Comparison of ENCODE assay signal across 10 mouse cellular contexts in genomic region chr7:45679966-45680621, GRCm38 (mm10). TPM values are rescaled to one million over a fixed set of nuclear protein-coding genes. Genes with fewer than 3 reads are reported as not detected.
DNase-seq lines count a peak whose midpoint lies in the region; ATAC-seq lines count a peak whose summit lies in the region.
"Had no signal": no experiment of that assay in that cellular context is flagged by ENCODE, and none has a peak within 500 bp of the region (broad histone marks: within the 10 kb centered on the region; RNA-seq: fewer than 3 reads in every experiment).

No protein-coding gene starts in this region.

- peak overlapping the region; percentile 66 for H3K27ac ChIP-seq in hindbrain, embryonic 10.5 days
- H3K27ac ChIP-seq in hindbrain, embryonic 16.5 days (ENCODE audit: low read depth, low read length): no peak overlapping the region
- peak overlapping the region; percentile 59 for H3K27ac ChIP-seq in heart, embryonic 13.5 days (replicated peaks)
- H3K27ac ChIP-seq in lung, embryonic 15.5 days: peak overlapping the region; percentile 35
- no peak overlapping the region for H3K27ac ChIP-seq in hindbrain, embryonic 11.5 days (ENCODE audit: low read depth, low read length)
- H3K27ac ChIP-seq: limb, embryonic 13.5 days; neural tube, embryonic 15.5 days had no signal

- H3K9ac ChIP-seq in hindbrain, embryonic 16.5 days (ENCODE audit: low read depth, low read length): no peak overlapping the region
- 0 out of 2 replicates have a peak overlapping the region, but pooled peaks have one; percentile 20 for H3K9ac ChIP-seq in heart, embryonic 13.5 days
- H3K9ac ChIP-seq in lung, embryonic 15.5 days: no peak overlapping the region
- no peak overlapping the region for H3K9ac ChIP-seq in hindbrain, embryonic 11.5 days (ENCODE audit: low read depth, low read length)
- H3K9ac ChIP-seq: limb, embryonic 13.5 days; neural tube, embryonic 15.5 days had no signal

- 62% methylated on average over 14 of the region's 14 CpGs for WGBS in hindbrain, embryonic 10.5 days
- 64% methylated on average over 14 of the region's 14 CpGs for WGBS in hindbrain, embryonic 16.5 days
- 57% methylated on average over 14 of the region's 14 CpGs for WGBS in heart, embryonic 13.5 days
- 63% methylated on average over 14 of the region's 14 CpGs for WGBS in lung, embryonic 15.5 days
- WGBS in hindbrain, embryonic 11.5 days: 68% methylated on average over 14 of the region's 14 CpGs

- H3K4me3 ChIP-seq in hindbrain, embryonic 10.5 days: no peak overlapping the region
- no peak overlapping the region for H3K4me3 ChIP-seq in hindbrain, embryonic 16.5 days (ENCODE audit: low read length)
- H3K4me3 ChIP-seq in heart, embryonic 13.5 days: no peak overlapping the region
- H3K4me3 ChIP-seq in lung, embryonic 15.5 days: no peak overlapping the region
- no peak overlapping the region for H3K4me3 ChIP-seq in hindbrain, embryonic 11.5 days (ENCODE audit: low read depth, low read length)
- H3K4me3 ChIP-seq: limb, embryonic 13.5 days; neural tube, embryonic 15.5 days had no signal

- no peak for DNase-seq in hindbrain, embryonic 10.5 days (ENCODE audit: low spot score)
- DNase-seq in NIH3T3 (ENCODE audit: low read depth): peak; percentile 87
- DNase-seq in cerebellum, adult 8-10 months: no peak
- DNase-seq in cerebellum, adult 9-11 months: no peak
- no peak for DNase-seq in hindbrain, embryonic 11.5 days (ENCODE audit: low spot score)

- H3K36me3 ChIP-seq in hindbrain, embryonic 10.5 days: no peaks in the 10 kb centered on the region
- H3K36me3 ChIP-seq in hindbrain, embryonic 16.5 days (ENCODE audit: control insufficient read depth, insufficient read depth, low read length): no peaks in the 10 kb centered on the region
- no peaks in the 10 kb centered on the region for H3K36me3 ChIP-seq in heart, embryonic 13.5 days
- H3K36me3 ChIP-seq in lung, embryonic 15.5 days: no peaks in the 10 kb centered on the region
- no peaks in the 10 kb centered on the region for H3K36me3 ChIP-seq in hindbrain, embryonic 11.5 days (ENCODE audit: control insufficient read depth, insufficient read depth, low read length)
- H3K36me3 ChIP-seq: limb, embryonic 13.5 days; neural tube, embryonic 15.5 days had no signal

- no peak for ATAC-seq in hindbrain, embryonic 16.5 days
- ATAC-seq in heart, embryonic 13.5 days (ENCODE audit: extremely low read depth, insufficient number of reproducible peaks, low FRiP score, low TSS enrichment): no peak
- no peak for ATAC-seq in lung, embryonic 15.5 days (ENCODE audit: borderline replicate concordance, extremely low read depth, low FRiP score, low TSS enrichment)
- ATAC-seq in hindbrain, embryonic 11.5 days (ENCODE audit: low FRiP score): no peak

- no peaks in the 10 kb centered on the region for H3K9me3 ChIP-seq in hindbrain, embryonic 10.5 days
- no peaks in the 10 kb centered on the region for H3K9me3 ChIP-seq in hindbrain, embryonic 16.5 days (ENCODE audit: control insufficient read depth, low read length)
- H3K9me3 ChIP-seq in heart, embryonic 13.5 days: no peaks in the 10 kb centered on the region
- H3K9me3 ChIP-seq in lung, embryonic 15.5 days: no peaks in the 10 kb centered on the region
- no peaks in the 10 kb centered on the region for H3K9me3 ChIP-seq in hindbrain, embryonic 11.5 days (ENCODE audit: control insufficient read depth, low read length)
- H3K9me3 ChIP-seq: limb, embryonic 13.5 days; neural tube, embryonic 15.5 days had no signal

- H3K4me1 ChIP-seq in hindbrain, embryonic 10.5 days (replicated peaks): peaks cover 38% of the 10 kb centered on the region
- peaks cover 4% of the 10 kb centered on the region; the same call in 1 of the 2 replicates for H3K4me1 ChIP-seq in hindbrain, embryonic 16.5 days (ENCODE audit: control insufficient read depth, insufficient read depth, low read depth, low read length)
- H3K4me1 ChIP-seq in heart, embryonic 13.5 days: peaks cover 32% of the 10 kb centered on the region
- H3K4me1 ChIP-seq in lung, embryonic 15.5 days: peaks cover 13% of the 10 kb centered on the region; the same call in 1 of the 2 replicates
- H3K4me1 ChIP-seq in hindbrain, embryonic 11.5 days (replicated peaks; ENCODE audit: control insufficient read depth, insufficient read depth, low read length): no peaks in the 10 kb centered on the region

- H3K27me3 ChIP-seq in hindbrain, embryonic 10.5 days (ENCODE audit: insufficient read depth, poor library complexity, severe bottlenecking): peaks cover 6% of the 10 kb centered on the region
- H3K27me3 ChIP-seq in hindbrain, embryonic 16.5 days (replicated peaks; ENCODE audit: control insufficient read depth, insufficient read depth, low read length): no peaks in the 10 kb centered on the region
- peaks cover 16% of the 10 kb centered on the region; the same call in 1 of the 2 replicates for H3K27me3 ChIP-seq in heart, embryonic 13.5 days (replicated peaks)
- H3K27me3 ChIP-seq in lung, embryonic 15.5 days: no peaks in the 10 kb centered on the region
- H3K27me3 ChIP-seq in hindbrain, embryonic 11.5 days (ENCODE audit: control insufficient read depth, insufficient read depth, low read length): no peaks in the 10 kb centered on the region
- H3K27me3 ChIP-seq: limb, embryonic 13.5 days; neural tube, embryonic 15.5 days had no signal

- H3K4me2 ChIP-seq in hindbrain, embryonic 16.5 days (ENCODE audit: low read length): no peak overlapping the region
- no peak overlapping the region for H3K4me2 ChIP-seq in heart, embryonic 13.5 days
- no peak overlapping the region for H3K4me2 ChIP-seq in lung, embryonic 15.5 days
- H3K4me2 ChIP-seq in hindbrain, embryonic 11.5 days (replicated peaks; ENCODE audit: low read depth, low read length): no peak overlapping the region
- H3K4me2 ChIP-seq: limb, embryonic 13.5 days; neural tube, embryonic 15.5 days had no signal

RNA-seq across cellular contexts. Expression of gene Ntn5, which starts 3.7 kb away (rescaled TPM):
- polyA plus RNA-seq in hindbrain, embryonic 10.5 days (2016; fragmentation: Nextera tagmentation; extraction: Ambion mirVana): 0.39 and 0.98 TPM in 2 replicates
- 0.84 and 0.94 TPM in 2 replicates for polyA plus RNA-seq in hindbrain, embryonic 16.5 days (2015; fragmentation: Nextera tagmentation; extraction: Ambion mirVana)
- 0.11 TPM in 1 of 2 replicates, not detected in the other for polyA plus RNA-seq in heart, embryonic 13.5 days (2015; fragmentation: Nextera tagmentation; extraction: Ambion mirVana)
- polyA plus RNA-seq in lung, embryonic 15.5 days (2015; fragmentation: Nextera tagmentation; extraction: Ambion mirVana): 0.52 and 0.69 TPM in 2 replicates
- 0.21 and 0.22 TPM in 2 replicates for polyA plus RNA-seq in hindbrain, embryonic 11.5 days (2014; fragmentation: Nextera tagmentation; extraction: Ambion mirVana)

RNA-seq across cellular contexts. Expression of gene Fut2, which starts 13.9 kb away (rescaled TPM):
- polyA plus RNA-seq in hindbrain, embryonic 10.5 days (2016; fragmentation: Nextera tagmentation; extraction: Ambion mirVana): 0.12 and 0.21 TPM in 2 replicates
- 0.09 and 0.19 TPM in 2 replicates for polyA plus RNA-seq in hindbrain, embryonic 16.5 days (2015; fragmentation: Nextera tagmentation; extraction: Ambion mirVana)
- 0.86 and 1.1 TPM in 2 replicates for polyA plus RNA-seq in heart, embryonic 13.5 days (2015; fragmentation: Nextera tagmentation; extraction: Ambion mirVana)
- polyA plus RNA-seq in lung, embryonic 15.5 days (2015; fragmentation: Nextera tagmentation; extraction: Ambion mirVana): 0.57 and 0.69 TPM in 2 replicates
- polyA plus RNA-seq in hindbrain, embryonic 11.5 days (2014; fragmentation: Nextera tagmentation; extraction: Ambion mirVana): 0.06 and 0.27 TPM in 2 replicates

RNA-seq across cellular contexts. Expression of gene Sec1, which starts 14.1 kb away (rescaled TPM):
- polyA plus RNA-seq in hindbrain, embryonic 10.5 days (2016; fragmentation: Nextera tagmentation; extraction: Ambion mirVana): 0.62 and 0.77 TPM in 2 replicates
- polyA plus RNA-seq in hindbrain, embryonic 16.5 days (2015; fragmentation: Nextera tagmentation; extraction: Ambion mirVana): 0.43 and 0.45 TPM in 2 replicates
- polyA plus RNA-seq in heart, embryonic 13.5 days (2015; fragmentation: Nextera tagmentation; extraction: Ambion mirVana): 0.29 and 0.47 TPM in 2 replicates
- polyA plus RNA-seq in lung, embryonic 15.5 days (2015; fragmentation: Nextera tagmentation; extraction: Ambion mirVana): 0.21 and 0.42 TPM in 2 replicates
- 0.29 and 0.75 TPM in 2 replicates for polyA plus RNA-seq in hindbrain, embryonic 11.5 days (2014; fragmentation: Nextera tagmentation; extraction: Ambion mirVana)

RNA-seq across cellular contexts. Expression of gene Car11, which starts 19.5 kb away (rescaled TPM):
- polyA plus RNA-seq in hindbrain, embryonic 10.5 days (2016; fragmentation: Nextera tagmentation; extraction: Ambion mirVana): 8.3 and 13.0 TPM in 2 replicates
- polyA plus RNA-seq in hindbrain, embryonic 16.5 days (2015; fragmentation: Nextera tagmentation; extraction: Ambion mirVana): 63.8 and 68.2 TPM in 2 replicates
- 5.4 and 6.0 TPM in 2 replicates for polyA plus RNA-seq in heart, embryonic 13.5 days (2015; fragmentation: Nextera tagmentation; extraction: Ambion mirVana)
- polyA plus RNA-seq in lung, embryonic 15.5 days (2015; fragmentation: Nextera tagmentation; extraction: Ambion mirVana): 2.4 and 4.6 TPM in 2 replicates
- polyA plus RNA-seq in hindbrain, embryonic 11.5 days (2014; fragmentation: Nextera tagmentation; extraction: Ambion mirVana): 8.8 and 9.9 TPM in 2 replicates

RNA-seq across cellular contexts. Expression of gene Dbp, which starts 24.8 kb away (rescaled TPM):
- polyA plus RNA-seq in hindbrain, embryonic 10.5 days (2016; fragmentation: Nextera tagmentation; extraction: Ambion mirVana): 3.0 and 3.4 TPM in 2 replicates
- polyA plus RNA-seq in hindbrain, embryonic 16.5 days (2015; fragmentation: Nextera tagmentation; extraction: Ambion mirVana): 3.2 and 3.3 TPM in 2 replicates
- 2.2 and 3.5 TPM in 2 replicates for polyA plus RNA-seq in heart, embryonic 13.5 days (2015; fragmentation: Nextera tagmentation; extraction: Ambion mirVana)
- polyA plus RNA-seq in lung, embryonic 15.5 days (2015; fragmentation: Nextera tagmentation; extraction: Ambion mirVana): 2.7 and 3.1 TPM in 2 replicates
- 2.2 and 2.8 TPM in 2 replicates for polyA plus RNA-seq in hindbrain, embryonic 11.5 days (2014; fragmentation: Nextera tagmentation; extraction: Ambion mirVana)

Comparison
In these comparisons a context has a peak if more than half of its experiments do, and no peak if none do; other contexts are left out.
1. H3K27ac ChIP-seq: peak in hindbrain, embryonic 10.5 days (single experiment), heart, embryonic 13.5 days (single experiment) and lung, embryonic 15.5 days (single experiment); none in hindbrain, embryonic 16.5 days (single experiment) and hindbrain, embryonic 11.5 days (single experiment).